Mouse (Mus musculus) cerebellum, adult 9-11 months (tissue): ENCODE results near the gene Olfr403.
"Not testable (repeated sequence)": the region's sequence is repeated elsewhere in the genome, so short reads cannot be mapped to it uniquely, and the experiment has no call there.

Source experiments
- DNase-seq: peaks from one replicate; pipeline ENCODE4 v3.0.0; 2022

Gene Olfr403

DNA sequence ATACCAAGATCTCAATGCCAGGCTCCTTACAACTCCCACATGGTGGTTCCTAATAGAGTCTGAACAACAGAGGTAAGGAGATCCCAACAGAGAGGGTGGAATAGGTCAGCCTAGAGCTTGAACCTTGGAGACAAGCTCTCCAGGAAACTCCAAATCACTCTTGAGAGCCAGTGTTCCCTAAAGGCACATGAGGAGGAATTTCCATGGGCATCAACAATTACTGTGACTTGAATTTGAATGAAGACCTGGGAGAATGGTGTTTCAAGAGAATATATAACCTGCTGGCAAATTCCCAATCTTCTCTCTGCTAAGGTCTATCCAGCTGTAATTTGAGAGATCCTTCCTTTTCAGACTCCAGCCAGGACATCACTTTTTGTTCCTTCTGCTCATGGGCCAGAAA, at the start of gene Olfr403:
Gene Olfr403 (plus strand): TSS at position 301 of the 400 bp plus-strand sequence.
- DNase-seq: no peak

DNA sequence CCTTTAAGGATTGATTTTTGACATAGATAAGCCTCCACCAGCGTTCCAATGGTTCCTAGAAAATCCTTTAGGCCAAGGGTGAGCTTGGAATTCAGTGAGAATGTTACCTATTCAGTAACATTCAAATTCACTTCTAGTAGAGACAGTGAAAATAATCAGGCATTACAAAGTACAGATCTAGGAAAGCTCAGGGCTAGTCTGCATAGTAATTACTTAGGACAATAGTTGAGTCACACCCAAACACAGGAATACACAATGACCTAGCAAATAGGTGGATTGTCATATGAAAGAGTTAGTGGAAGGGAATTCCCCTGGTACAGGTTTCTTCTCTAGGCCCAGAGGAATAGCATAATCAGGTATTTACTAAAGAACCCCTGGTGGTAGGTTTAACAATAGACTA, 46.0 kb upstream of the Olfr403 start:
- not testable (repeated sequence) for DNase-seq

DNA sequence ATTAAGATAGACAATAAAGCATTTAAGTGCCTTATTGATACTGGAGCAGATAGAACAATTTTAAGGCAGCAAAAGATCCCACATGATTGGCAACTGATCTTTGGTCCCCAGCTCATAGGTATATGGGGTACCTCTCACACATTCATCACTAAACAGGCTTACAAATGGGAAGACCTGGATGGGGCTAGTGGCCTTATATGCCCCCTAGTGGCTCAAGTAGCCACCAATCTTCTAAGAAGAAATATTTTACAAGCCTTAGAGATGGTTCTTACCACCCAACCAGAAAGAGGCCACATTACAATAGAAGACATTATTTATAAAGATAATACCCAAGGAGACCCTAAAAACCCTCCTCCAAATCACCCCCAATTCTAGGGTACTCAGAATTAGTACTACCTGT, 40.2 kb upstream of the Olfr403 start:
- DNase-seq: no peak

DNA sequence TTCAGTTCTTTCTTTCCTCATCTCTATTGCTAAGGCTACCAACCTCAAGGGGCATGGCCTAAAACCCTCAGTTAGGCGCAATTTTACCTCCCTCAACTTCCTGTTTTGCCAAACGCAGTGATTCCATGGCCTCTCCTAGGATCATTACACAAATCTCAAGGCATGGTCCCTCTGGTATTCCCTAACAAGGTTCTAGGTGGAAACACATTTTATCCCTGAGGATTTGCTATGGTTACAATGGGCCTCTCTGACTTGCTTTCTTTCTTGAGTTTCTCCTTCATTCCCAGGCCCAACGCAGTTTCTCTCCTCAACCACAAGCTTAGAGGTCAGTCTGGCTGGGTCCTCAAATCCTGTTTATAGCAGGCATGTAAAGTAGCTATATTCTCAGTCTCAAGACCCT, 32.8 kb upstream of the Olfr403 start, which contains the start of gene Olfr402:
Gene Olfr402 (plus strand): TSS at position 301 of the 400 bp plus-strand sequence.
- DNase-seq: no peak

DNA sequence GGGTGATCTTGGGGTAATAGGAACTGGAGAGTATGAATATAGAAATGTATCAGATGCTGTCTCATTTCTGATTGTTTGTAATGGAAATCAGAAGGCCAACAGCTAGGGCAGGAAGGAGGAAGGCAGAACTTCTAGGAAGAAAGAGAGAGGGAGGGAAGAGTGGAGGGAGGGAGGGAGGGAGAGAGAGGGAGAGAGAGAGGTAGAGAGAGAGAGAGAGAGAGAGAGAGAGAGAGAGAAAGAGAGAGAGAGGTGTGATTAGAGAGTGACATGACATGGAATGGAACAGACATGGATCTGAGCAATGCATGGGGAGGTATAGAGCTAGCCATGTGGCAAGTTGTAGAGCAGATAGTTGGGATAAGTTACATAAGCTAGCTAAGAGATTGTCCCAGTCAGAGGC, 17.3 kb upstream of the Olfr403 start:
- no peak for DNase-seq

DNA sequence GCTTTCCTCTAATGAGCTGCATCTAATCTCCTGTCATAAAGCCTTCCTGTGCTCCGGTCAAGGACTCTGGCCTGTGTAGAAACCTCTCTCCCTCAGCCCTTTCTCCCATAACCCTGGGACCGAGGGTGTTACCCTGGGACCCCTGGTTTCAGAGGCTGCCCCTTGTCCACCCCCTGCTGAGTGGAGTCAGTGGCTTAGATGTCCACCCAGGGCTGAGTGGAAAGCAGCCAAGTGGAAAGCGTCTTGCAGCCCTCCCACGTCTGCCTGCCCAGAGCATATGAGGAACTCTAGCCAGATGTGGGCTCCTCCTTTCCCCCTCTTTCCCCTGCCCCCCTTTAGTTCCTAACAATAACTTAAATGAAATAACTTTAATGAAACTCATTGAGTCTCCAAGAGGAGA, 2.9 kb upstream of the Olfr403 start:
- no peak for DNase-seq

DNA sequence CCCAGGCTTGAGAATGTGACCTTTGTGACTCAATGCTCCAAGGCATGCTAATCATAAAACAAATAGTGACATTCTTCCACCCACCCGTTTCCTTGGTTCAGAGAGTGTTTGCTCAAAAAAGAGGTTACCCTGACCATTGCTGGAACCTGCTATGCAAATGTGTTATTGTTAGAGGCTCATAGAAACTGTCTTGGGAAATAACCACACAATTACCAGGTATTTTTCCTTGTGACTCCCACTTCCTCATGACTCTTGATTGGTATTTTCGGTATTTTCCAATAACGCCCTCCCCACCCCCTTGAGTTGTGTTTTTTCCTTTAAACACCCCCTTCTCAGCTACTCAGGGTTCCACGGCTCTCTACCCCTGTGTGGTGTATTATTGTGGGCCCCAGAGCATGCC, 2.3 kb upstream of the Olfr403 start:
- DNase-seq: no peak

DNA sequence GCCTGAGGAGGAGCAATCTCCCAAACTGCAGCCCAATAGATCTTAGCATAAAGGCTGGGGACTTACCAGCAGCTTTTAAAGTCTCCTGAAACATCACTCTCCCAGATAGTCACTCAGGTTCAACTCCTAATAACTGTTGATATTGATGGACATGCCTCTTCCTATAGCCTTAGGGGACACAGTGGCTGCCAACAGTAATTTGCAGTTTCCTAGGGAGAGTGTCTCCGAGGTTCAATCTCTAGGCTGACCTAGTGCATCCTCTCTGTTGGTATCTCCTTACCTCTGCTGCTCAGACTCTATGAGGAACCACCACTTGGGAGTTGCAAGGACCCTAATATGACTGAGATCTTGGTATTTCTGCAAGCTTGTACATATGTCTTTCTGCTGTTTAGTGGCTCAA, 25.2 kb downstream of the Olfr403 start, which contains the start of gene Olfr43:
Gene Olfr43 (minus strand): TSS at position 101 of the 400 bp plus-strand sequence.
- DNase-seq: no peak

DNA sequence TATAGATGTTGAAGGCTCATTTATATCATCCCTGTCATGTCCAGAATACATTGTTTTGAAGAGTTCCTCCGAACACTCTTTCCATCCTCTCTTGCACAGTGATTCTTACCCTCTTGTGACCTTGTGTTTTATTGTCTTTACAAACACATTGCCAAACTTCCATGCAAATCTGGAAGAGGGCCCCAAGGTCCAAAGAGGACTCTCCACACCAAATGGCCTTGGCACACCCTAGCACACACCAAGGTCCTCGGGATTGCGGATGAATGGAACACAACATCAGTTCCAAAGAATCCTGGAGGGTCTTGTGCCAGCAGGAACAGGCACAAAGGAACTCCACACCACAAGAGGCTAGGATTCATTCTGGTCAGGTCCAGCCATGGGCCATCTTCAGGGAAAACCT, 55.2 kb downstream of the Olfr403 start:
- no peak for DNase-seq
